Mouse (Mus musculus) brown adipose tissue, adult 24 weeks (tissue): ENCODE measurements around the gene Rnf227. TPM values are rescaled to one million over a fixed set of nuclear protein-coding genes. Genes with fewer than 3 reads are reported as not detected.
A peak's percentile ranks its signal among the peaks of the same experiment; 100 is the strongest.

ENCODE experiments used
- H3K27ac ChIP-seq: fragments of 200-500 bp; replicated peaks from 2 replicates; pipeline ENCODE4 v1.5.1; 2012; ENCODE audit warnings: low read depth, mild to moderate bottlenecking, low read length
- H3K4me1 ChIP-seq: fragments of 200-500 bp; 2 replicates; pipeline ENCODE4 v1.6.1; 2012; ENCODE audit warnings: low read length, mixed read lengths; ENCODE audit not compliant: control insufficient read depth, insufficient read depth, insufficient read length
- H3K4me3 ChIP-seq: fragments of 200-500 bp; 2 replicates; pipeline ENCODE4 v1.5.1; 2012; ENCODE audit warnings: low read depth, mild to moderate bottlenecking, low read length, moderate library complexity; ENCODE audit not compliant: insufficient read depth
- polyA plus RNA-seq: library from polyadenylated mRNA; stranded (reverse); fragments of >200 nt; gene quantifications from 2 replicates; pipeline ENCODE4 v1.2.4, GENCODE M21; 2012; ENCODE audit not compliant: missing spikeins, insufficient read depth, insufficient read length

Rnf227 gene
- polyA plus RNA-seq, 1 experiment: 2.8 TPM

DNA sequence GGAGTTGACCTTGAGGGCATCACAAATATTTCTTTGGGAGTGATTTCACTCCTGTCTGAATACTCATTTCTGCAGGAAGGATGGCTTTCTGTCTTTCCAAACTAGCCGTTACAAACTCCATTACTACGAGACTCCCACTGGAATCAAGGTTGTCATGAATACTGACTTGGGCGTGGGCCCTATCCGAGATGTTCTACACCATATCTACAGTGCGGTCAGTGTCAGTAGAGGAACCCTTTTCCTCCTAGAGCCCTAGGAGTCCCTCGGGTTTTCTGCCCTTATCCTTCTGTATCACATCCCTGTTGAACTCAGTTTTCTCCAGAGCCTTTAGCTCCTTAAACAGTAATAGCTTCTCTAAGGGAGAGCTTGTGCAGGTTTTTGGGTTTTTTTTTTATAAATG, 15.5 kb upstream of the Rnf227 start:
- Histone ChIP-seq H3K4me3 (peak overlapping the region; percentile 81; the same call in 1 of the 2 replicates), H3K27ac (no peak overlapping the region), H3K4me1 (peaks cover 13% of the 10 kb centered on the region)

DNA sequence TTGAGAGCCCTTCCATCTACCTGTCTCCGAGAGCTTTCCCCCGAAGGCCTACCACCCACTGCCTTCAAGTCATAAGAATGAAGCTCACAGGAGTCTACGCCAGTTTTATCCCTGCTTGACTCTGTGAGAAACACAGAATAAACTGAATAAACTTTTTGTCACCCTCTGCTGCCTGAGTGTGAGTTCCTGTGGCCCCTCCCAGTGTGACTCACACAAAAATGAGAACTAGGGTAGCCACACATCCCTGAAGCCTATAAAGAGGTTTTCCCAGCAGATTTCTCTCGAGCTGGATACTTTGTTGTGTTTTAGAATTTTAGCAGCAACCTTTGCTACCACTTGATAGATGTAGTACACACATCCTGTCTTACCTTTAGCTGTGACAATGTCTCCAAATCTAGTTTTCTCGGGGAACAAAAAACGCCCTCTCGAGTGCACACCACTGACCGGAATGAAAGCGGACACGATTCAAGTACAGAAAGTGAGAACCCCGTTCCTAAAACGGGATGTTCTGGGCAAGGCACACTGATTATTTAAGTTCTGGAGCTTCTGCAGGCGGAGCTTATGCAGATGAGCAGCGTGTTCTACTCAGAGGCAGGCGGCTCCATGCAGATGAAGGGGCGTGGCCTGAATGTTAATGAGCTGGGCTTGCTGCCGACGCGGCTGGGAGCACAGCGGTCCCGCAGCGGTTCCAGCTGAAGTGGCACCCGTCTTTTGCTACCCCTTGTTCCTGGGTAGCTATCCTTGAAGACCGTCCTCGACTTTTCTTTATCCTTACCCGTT, 14.4 kb upstream of the Rnf227 start, which contains the start of gene Kcnab3:
Gene Kcnab3 (plus strand): TSS at position 631 of the 780 bp plus-strand sequence.
- H3K4me3 ChIP-seq: peak within 1 kb of the TSS; percentile 58
- peak within 1 kb of the TSS; percentile 42 for H3K27ac ChIP-seq
- H3K4me1 ChIP-seq: peaks cover 13% of the 10 kb centered on the region

DNA sequence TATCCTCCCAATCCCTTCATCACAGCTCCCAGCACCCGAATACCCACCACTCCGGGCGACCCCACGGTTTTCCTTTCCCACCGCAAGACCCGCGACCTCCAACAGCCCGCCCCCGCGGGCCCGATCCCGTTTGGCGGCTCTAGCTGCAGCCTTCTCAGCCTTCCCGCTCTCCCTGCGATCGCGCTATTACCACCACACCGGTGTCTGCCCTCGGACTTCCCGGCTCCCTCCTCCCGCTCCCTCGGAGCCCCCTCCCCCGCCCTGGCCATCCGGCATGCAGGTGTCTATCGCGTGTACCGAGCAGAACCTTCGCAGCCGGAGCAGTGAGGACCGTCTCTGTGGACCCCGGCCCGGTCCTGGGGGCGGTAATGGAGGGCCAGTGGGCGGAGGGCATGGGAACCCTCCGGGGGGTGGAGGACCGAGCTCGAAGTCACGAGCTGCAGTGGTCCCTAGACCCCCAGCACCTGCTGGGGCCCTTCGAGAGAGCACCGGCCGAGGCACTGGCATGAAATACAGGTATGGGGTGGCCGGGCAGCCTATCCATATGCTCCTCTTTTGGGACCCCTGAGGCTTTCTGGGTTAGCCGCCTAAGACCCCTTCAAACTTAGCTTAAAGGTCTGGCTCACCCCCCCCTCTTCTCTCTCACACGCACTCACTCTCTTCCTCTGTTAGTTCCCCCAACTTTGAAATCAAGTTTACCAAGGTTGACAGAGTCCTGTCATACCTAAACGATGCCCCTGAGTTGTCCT, 13.7 kb upstream of the Rnf227 start:
- H3K4me1 ChIP-seq: peaks cover 13% of the 10 kb centered on the region
- peak overlapping the region; percentile 58 for H3K4me3 ChIP-seq
- no peak overlapping the region for H3K27ac ChIP-seq

DNA sequence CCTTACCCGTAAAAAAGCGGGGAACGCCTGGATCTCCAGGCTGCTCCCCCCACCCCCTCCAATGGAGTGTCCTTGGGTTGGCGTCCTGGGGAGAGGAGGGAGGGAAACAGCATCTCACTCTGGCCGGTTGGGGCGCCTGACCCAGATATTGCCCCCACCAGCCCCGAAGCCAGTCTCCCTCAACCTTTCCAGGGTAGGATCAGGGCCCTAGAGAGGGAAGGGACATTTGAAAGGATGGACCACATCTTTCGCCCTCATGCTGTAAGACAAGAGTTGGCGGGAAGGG, 13.2 kb upstream of the Rnf227 start:
- Histone ChIP-seq H3K4me3 (peak overlapping the region; percentile 58; the same call in 1 of the 2 replicates), H3K4me1 (peaks cover 13% of the 10 kb centered on the region), H3K27ac (no peak overlapping the region)

DNA sequence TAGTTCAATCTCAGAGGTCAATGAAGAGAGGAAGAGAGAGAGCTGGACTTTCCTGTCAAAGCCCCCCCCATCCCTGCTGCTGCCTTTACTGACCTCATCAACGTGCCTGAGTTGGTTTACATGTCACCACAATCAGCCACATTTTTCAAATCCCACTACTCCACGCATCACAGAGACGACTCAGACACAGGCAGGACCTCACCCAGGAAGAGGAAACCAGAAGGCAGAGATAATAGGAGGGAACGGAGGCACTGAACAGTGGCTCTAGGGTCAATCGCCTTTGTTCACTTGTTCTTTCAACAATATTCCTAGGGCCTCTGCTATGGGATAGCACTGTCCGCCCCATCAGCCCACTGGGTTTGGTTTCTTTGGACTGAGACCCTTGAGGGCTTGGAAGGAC, 12.6 kb upstream of the Rnf227 start:
- H3K4me3 ChIP-seq: no peak overlapping the region
- H3K4me1 ChIP-seq: peaks cover 15% of the 10 kb centered on the region
- no peak overlapping the region for H3K27ac ChIP-seq

DNA sequence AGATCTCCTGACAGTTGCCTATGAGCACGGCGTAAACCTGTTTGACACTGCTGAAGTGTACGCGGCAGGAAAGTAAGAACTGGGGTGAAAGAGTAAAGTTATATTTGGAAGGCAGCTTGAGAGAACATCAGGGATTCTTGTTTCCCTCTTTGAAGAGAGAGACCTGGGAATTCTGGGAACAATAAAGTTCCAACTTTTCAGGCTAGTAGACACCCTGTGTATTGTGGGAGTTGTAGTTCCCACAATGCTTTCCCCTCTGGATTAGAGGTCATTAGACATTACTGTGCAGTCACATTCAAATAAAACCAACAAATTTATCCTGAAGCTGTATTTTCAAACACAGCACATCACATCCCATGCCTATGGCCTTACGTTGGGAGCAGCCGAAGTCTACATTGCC, 11.7 kb upstream of the Rnf227 start:
- Histone ChIP-seq H3K4me3 (no peak overlapping the region), H3K4me1 (peaks cover 13% of the 10 kb centered on the region), H3K27ac (no peak overlapping the region)

DNA sequence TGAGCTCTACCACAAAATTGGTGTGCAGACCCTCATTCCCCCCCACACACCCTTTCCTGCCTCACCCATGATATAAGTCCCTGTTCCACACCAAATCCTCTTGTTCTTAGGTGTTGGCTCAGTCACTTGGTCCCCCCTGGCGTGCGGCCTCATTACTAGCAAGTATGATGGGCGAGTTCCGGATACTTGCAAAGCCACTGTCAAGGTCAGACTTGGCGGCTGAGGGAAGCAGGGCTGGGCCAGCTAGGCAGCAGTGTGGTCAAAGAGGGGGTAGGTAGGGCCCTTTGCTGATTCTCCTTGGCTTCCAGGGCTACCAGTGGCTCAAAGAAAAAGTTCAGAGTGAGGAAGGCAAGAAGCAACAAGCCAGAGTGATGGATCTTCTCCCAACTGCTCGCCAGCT, 9.1 kb upstream of the Rnf227 start:
- H3K4me1 ChIP-seq: peaks cover 11% of the 10 kb centered on the region
- no peak overlapping the region for H3K27ac ChIP-seq
- H3K4me3 ChIP-seq: no peak overlapping the region

DNA sequence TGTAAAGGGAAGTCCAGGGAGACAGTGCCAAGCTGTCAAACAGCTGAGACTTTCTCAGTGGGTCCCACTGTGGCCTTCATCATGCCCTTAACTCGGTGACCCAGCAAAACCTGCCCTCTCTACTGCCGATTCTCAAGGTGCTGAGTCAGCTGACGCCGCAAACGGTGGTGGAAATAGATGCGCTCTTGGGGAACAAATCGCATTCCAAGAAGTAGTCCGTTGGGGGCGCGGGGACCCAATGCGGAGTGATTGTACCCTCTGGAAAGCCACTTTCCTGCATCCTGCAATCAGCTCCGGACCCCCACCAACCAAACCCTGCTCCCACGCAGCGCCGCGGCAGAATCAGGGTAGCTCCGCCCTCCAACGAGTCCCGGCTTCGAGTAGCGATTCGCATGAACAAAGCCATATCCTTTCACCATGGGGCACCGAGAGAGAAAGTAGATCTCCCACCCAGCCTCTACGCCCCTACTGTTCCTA, 8.3 kb upstream of the Rnf227 start:
- Histone ChIP-seq H3K27ac (peak overlapping the region; percentile 74), H3K4me1 (peaks cover 11% of the 10 kb centered on the region), H3K4me3 (peak overlapping the region; percentile 95)

DNA sequence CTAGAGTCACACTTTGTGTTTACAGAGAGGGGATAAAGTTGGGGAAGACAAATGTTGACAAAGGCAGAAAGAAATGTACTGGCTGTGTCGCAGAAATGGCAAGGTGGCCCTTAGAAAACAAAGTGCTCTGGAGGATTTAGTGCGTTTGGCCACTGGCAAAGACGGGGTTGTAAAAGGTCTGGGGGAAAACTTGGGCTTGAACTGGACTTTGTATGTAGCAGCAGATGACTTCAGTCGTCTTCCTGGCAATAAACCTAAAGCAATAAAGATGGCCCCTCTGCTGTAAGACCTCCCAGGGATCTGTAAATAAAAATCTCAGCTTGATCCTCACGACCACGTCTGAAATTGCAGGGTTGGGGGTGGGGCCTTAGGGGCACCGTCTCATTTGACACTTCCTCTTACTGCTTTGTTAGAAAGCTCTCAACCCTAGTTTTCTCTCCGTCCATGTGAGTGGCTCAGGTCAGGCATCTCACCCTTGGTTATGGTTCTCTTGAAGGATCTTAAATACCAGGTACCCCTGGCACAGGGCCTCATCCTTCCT, 7.5 kb upstream of the Rnf227 start:
- no peak overlapping the region for H3K27ac ChIP-seq
- H3K4me1 ChIP-seq: peaks cover 11% of the 10 kb centered on the region
- no peak overlapping the region for H3K4me3 ChIP-seq

DNA sequence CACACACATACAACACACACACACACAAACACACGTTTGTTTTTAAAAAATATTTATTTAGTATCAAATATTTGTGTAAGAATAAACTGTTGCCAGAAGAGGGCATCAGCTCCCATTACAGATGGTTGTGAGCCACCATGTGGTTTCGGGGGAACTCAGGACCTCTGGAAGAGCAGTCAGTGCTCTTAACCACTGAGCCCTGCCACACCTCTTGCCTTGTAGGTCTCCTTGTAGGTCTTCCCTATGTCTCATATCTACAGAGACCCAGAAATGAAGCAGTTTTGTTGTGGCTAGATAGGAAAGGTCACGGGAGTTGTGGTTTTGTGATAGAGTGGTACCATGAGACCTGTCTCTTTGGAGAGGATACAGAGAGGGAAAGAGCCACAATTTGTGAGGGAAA, 6.3 kb upstream of the Rnf227 start:
- Histone ChIP-seq H3K4me1 (peaks cover 11% of the 10 kb centered on the region), H3K4me3 (no peak overlapping the region), H3K27ac (peak overlapping the region; percentile 86)

DNA sequence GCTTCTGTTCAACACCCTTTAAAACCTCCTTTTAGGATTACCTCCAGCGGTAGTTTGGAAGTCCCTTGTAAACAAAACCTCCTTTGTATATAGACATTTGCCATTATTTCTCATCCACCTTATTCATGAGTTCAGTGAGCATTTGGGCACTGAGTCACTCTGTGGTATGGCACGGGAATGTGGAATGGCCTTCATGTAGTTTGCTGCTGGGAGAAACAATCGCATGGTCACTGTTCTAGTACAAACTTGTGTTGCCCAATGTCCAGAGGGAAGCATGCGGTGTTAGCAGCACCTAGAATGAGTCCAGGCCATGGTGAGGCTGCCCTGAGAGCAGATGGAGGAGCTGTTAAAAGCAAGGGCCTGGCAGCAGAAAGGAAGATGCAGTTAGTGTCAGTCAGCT, 5.5 kb upstream of the Rnf227 start:
- Histone ChIP-seq H3K27ac (peak overlapping the region; percentile 69), H3K4me1 (peaks cover 11% of the 10 kb centered on the region)

DNA sequence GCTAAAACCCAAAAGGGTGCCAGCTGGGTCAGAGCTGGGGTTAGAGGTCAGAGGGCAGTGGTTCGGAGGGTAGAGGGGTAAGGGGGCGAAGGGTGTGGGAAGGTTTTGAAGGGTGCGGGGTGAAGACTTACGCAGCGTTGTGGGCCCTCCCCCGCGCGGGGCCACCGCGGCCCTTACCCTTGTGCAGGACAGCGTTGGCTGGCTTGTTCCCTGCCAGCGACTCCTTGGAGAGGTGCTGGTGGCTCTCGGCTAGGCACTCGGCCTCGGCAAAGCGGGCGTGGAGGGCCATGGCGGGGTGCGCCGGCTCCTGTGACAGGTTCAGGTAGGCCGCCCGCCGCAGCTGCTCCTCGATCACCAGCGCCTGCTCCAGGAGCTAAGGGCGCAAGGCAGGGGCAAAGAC, 6.2 kb downstream of the Rnf227 start:
- H3K4me1 ChIP-seq: no peaks in the 10 kb centered on the region
- no peak overlapping the region for H3K4me3 ChIP-seq
- H3K27ac ChIP-seq: no peak overlapping the region

More for the DNA sequence above, 5.5 kb upstream of the Rnf227 start:
- no peak overlapping the region for H3K4me3 ChIP-seq

DNA sequence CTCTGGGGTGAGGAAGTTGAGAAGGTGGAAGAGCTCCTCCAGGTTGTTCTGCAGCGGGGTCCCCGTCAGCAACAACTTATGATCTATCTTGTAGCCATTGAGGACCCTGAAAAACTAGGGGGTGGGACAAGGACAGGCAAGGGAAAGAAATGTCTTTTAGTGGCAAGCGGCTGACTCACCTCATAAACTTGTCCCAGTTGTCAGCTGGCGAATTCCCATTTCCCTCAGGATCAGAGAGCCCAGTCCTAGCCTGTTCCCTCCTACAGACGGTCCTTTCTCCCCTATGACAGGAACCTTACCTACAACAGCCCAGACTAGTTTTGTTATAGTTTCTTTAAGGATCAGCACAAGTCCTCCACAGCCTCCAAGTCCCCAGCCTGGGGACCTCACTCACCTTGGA, 16.3 kb downstream of the Rnf227 start:
- Histone ChIP-seq H3K4me1 (no peaks in the 10 kb centered on the region), H3K4me3 (no peak overlapping the region), H3K27ac (no peak overlapping the region)

DNA sequence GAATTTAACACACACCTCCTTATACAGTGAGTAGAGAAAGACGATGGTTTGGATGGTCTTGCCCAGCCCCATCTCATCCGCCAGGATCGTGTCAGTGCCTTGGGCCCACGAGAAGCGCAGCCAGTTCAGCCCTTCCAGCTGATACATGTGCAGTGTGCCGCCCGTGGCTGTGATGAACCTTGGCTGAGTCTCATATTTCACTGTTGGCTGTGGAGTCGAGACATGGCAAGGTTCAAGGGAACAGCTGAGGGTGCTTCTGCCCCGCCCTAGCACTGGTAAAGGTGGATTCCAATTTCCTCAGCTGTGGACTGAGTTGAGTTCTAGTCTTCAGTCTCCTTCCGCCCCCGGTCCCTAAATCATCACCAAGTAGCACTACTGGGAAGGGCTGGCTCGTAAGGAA, 17.4 kb downstream of the Rnf227 start:
- no peaks in the 10 kb centered on the region for H3K4me1 ChIP-seq
- H3K27ac ChIP-seq: no peak overlapping the region

DNA sequence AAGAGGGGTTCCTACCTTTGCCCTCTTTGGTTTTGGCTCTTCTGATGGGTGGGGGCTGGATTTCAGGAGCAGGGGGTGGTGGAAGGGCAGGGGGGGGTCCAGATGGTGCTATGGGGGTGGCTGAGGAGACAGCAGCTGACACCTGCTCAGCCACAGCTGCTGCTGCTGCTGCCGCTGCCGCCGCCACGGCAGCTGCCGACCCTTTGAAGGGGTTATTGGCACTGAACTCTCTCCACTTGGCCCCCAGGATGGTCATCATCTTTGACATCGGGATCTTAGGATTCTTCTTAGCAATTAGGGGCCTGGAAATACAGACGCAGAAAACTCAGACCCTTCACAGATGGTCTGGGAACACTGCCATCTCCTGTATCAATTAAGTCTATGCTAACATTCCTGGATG, 21.8 kb downstream of the Rnf227 start:
- no peak overlapping the region for H3K27ac ChIP-seq
- no peak overlapping the region for H3K4me3 ChIP-seq
- peaks cover 19% of the 10 kb centered on the region for H3K4me1 ChIP-seq

More for the DNA sequence above, 17.4 kb downstream of the Rnf227 start:
- no peak overlapping the region for H3K4me3 ChIP-seq
